Mouse (Mus musculus) ES-Bruce4 (cell line): ENCODE results near the gene Ugt1a8.

ENCODE experiments used
- CTCF ChIP-seq: IDR thresholded peaks from one replicate; pipeline ENCODE4 v1.8.1; 2011; ENCODE audit warnings: low read depth, low read length
- POLR2A ChIP-seq: IDR thresholded peaks from one replicate; pipeline ENCODE4 v1.8.1; 2011; ENCODE audit warnings: low read length; ENCODE audit not compliant: insufficient read depth

DNA sequence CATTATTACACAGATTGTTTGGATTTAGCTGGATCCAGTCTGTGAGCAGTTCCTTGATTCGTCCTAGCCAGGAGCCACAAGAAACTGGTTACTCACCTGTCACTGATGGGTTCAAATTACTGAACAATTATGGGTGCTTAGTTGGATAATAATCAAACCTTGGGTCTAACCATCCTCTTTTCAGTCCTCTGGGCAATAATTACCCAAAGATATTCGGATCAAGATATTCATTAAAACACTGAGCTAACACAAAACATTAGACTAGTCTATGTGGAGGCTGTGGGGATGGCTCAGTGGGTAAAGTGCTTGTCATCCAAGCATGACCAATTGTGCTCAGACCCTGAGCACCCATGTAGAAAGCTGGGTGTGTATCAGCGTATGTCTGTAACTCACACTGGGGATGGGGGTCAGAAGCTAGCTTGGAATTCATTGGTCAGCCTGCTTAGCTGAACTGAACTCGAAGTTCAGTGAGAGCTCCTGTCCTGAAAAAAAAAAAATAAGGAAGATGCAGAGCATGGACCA is 148.3 kb downstream of the Ugt1a8 start:
- TF ChIP-seq CTCF = no peak
- TF ChIP-seq POLR2A = no peak
